Mouse (Mus musculus): ENCODE data around the gene Cep131.

The Cep131 gene

DNA sequence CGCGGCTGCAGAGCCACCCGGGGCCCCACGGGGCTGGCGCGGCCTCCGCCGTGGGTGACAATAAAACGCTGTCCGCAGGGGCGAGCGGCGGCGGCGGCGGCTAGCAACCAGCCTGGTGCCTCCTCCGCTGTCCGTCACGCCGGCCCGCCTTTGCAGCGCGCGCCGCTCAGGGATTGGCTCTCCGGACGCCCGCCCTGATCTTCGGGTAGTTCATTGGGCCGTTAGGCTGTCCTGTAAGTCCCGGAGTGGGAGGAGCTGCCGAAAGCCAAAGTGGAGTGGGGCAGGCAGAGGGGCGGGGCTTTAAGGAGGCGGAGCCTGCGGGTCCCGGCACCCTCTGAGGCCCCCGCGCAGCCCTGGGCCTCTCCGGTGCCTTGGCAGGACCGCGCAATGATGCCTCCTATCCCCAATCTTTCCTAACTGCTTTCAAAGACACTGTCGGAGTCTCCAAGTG, at the start of gene Cep131:
Gene Cep131 (minus strand): TSS at position 126 of the 451 bp plus-strand sequence.
- DNase-seq (ENCODE audit: low spot score in 2 of 2), result peak; percentile 97 to 98

DNA sequence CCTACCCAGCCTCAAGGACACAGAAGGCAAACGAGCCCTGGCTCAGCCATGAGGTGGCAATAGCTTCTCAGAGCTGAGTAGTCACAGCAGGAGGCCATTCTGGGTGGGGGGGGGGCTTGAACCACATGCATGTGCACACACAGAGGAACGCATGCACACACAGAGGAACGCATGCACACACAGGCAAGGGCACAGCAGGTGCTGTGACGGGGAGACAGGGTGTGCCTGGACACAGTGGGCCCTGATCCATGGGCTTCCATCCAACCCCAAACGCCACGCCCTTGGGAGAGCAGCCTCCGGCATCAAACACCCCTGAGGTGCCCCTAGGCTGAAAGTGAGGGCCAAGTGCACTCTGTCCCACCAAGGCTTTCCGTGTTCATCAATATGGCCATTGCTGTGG, 49.6 kb upstream of the Cep131 start:
- no peak for DNase-seq (ENCODE audit: low spot score in 2 of 2)

DNA sequence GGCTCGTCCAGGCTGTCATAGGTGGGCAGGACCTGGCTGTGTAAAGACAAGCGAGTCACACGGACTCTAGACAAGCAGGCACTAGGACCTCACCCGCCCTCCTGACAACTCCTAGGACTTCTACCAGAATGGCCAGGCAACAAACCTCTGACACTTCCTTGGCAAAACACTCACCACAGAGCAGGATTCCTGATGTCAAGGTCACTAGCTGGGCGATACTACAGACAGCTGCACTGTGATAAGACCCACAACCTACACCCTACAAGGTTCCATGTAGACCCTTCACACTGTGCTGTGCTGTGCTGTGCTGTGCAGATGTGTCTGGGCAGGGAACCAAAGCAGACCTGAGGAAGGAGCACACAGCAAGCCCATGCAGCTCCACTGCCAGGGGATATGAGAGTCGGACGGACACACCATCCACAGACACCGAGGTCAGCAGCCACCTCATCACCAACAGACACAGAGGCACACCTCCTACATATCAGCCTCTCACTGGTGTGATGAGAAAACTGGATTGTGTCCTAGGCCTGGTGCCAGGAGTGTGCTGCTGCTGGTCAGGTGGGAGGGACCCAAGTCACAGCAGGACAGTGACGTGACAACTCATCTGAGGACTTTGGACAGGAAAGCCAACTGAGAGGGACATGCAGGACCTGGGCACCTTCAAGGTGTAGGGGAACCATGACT, 48.4 kb upstream of the Cep131 start:
- DNase-seq (ENCODE audit: low spot score in 2 of 2), result no peak

DNA sequence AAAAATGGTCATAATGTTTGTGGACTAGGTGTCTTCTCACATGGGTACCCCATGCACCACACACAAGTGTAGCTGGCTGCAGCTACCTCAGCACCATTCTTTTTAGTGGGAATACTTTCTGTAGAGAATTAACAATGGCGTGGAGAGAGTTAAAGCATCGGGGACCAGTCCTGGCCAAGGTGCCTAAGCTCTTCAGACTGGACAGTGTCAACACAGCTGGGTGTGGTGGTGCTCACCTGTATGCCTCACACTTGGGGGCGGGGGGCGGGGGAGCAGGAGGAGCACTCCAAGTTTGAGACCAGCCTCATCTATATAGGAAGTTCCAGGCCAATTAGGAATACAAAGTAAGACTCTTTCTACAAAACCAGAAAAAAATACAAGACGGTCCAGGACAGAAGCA, 47.5 kb upstream of the Cep131 start:
- DNase-seq (ENCODE audit: low spot score in 2 of 2), result no peak

GRCm38 (mm10) chr11:120129281-120129680, 42.7 kb upstream of the Cep131 start:
- DNase-seq (ENCODE audit: low spot score in 2 of 2), result no peak

GRCm38 (mm10) chr11:120126845-120127244, 40.2 kb upstream of the Cep131 start:
- DNase-seq (ENCODE audit: low spot score in 2 of 2), result no peak

DNA sequence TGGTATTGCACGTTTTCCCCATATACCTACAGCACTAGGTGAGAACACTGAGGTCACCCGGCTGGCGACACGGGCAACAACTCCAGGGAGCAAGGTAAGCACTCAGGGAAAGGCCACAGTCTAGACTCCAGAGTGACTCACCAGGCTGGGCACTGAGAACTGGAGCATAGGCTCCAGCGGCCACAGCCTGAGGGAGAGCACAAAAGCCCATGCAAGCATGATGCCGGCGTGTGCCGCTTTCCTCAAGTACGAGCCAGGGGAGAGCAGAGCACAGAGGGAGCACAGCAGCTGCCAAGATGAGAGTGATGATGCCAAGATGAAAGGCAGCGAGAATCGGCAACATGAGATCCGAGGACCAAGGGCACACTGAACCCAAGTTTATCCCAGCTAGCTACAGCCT, 35.5 kb upstream of the Cep131 start:
- no peak for DNase-seq (ENCODE audit: low spot score in 2 of 2)

DNA sequence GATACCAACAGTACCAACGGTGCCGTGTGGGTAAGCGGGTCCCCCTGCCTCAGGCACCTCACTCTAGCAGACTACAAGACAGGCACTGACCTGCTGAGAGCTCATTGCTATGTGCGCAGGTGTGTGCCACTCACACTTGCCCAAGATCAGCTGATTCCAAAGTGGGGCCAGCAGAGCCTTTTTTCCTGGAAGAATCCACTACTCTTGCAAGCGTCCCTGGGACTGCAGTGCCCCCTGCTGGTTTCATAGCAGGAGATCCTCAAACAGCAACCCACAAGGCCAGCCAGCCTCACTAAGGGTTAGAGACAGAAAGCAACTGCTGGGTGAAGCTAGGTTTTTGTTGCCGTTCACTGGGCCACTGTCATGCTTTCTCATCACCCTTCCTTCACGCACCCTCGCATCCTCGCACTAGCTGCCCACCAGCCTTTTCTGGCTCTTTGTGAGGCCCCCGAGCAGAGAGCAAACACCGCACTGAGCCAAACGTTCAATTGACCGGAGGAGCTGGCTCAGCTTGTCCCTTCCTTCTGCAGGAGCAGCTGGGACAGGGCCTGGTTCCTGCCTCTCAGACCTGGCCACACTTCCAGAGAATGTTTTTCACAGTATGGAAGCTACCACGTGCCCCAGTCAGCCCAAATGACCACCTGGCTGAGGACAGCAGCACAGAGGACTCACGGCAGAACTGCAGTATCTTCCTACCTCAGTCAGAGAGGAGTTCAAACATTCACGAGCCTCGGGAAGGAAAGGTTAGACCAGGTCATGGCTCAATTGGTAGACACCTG, 34.2 kb upstream of the Cep131 start:
- peak; percentile 81 for DNase-seq (ENCODE audit: low spot score in 2 of 2)

DNA sequence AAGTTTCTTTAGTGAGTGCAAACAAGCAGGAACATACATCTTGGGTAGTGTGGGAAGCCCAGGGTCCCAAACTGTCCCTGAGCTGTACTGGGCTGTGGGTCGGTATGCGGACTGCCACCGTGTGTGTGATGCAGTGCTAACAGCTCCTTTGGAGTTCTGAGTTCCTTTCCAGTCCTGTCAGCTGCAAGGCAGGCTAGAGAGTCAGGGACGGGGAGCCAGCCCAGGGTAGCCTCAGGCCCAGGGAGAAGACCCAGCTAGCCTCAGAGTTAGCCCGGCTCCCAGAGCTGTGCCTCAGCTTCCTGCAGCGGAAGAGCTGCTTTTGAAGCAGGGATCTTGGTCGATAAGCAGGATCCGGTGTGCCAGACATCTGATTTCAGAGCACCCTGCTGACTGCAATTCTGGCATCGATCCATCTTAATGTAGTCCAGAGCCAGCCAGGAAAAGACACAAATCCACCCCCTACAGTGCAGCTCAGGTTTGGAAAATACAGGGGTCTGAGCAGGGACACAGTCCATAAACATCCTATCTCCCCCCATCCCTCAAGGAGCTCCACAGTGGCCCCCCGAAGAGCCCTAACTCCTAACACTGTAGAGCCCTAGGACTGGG, 33.4 kb upstream of the Cep131 start:
- DNase-seq (ENCODE audit: low spot score in 2 of 2), result no peak

DNA sequence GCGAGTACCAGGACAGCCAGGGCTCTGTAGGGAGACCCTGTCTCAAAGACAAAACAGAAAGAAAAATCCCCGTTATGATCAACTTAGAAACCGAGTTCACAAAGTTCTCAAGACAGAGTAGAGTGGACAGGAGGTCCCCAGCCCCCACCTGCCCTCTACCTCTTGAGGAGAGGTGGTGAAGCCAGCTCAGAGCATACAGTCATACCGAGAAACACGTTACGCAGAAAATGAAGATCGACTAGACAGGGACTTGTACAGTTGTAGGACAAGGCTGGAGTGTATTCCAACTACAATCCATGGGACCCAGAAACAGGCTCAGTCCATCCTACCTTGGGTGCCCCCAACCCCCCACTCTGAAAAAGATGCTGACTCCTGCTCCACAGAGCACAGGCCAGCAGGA, 32.5 kb upstream of the Cep131 start:
- DNase-seq (ENCODE audit: low spot score in 2 of 2), result no peak

DNA sequence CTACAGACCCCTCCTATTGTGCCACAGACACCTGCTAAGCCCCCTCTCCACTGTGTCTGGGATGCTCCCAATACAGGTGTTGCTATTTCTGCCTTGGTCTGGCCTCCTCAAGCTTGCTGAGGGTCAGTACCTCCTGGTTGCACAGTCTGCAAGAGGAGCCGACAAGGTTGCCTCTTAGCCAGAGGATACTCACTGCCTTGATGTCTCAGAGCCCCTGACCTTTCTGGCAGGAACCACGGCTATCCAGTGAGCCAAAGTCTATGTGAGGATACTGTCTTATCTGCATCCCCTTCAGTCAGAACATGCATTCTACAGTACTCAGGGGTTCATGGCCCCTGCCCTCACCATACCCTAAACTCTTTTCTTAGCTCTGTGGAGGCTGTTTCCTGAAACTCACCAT, 31.0 kb upstream of the Cep131 start:
- no peak for DNase-seq (ENCODE audit: low spot score in 2 of 2)

GRCm38 (mm10) chr11:120114488-120115215, 28.0 kb upstream of the Cep131 start:
- no peak for DNase-seq (ENCODE audit: low spot score in 2 of 2)

GRCm38 (mm10) chr11:120112136-120112535, 25.5 kb upstream of the Cep131 start:
- DNase-seq (ENCODE audit: low spot score in 2 of 2), result no peak

DNA sequence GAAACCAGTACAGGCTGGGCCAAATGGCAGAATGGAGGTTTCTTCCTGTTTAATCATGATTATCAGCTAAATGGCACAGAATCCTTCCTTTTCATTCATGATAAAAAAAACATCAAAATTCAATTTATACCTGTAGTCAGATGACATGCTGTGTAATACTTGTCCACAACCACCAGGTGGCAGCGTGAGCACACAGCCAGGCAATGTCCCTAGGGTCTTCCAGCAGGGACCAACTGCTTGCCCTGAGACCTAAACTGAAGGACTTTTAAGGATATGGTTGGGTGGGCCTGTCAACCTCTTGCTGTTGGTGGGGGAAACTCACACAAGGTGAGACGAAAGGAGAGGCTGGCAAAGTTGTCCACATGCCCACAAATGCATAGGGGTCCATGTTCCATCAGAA, 24.4 kb upstream of the Cep131 start:
- DNase-seq (ENCODE audit: low spot score in 2 of 2), result peak; percentile 40 to 47

GRCm38 (mm10) chr11:120110554-120110953, 23.9 kb upstream of the Cep131 start:
- DNase-seq (ENCODE audit: low spot score in 2 of 2), result no peak

GRCm38 (mm10) chr11:120109558-120110210, 23.1 kb upstream of the Cep131 start:
- DNase-seq (ENCODE audit: low spot score in 2 of 2), result no peak

GRCm38 (mm10) chr11:120107796-120108195, 21.2 kb upstream of the Cep131 start:
- DNase-seq (ENCODE audit: low spot score in 2 of 2), result no peak

- no peak for DNase-seq (ENCODE audit: low spot score in 2 of 2)
These were observed 20.4 kb upstream of the Cep131 start for GRCm38 (mm10) chr11:120107026-120107425.

DNA sequence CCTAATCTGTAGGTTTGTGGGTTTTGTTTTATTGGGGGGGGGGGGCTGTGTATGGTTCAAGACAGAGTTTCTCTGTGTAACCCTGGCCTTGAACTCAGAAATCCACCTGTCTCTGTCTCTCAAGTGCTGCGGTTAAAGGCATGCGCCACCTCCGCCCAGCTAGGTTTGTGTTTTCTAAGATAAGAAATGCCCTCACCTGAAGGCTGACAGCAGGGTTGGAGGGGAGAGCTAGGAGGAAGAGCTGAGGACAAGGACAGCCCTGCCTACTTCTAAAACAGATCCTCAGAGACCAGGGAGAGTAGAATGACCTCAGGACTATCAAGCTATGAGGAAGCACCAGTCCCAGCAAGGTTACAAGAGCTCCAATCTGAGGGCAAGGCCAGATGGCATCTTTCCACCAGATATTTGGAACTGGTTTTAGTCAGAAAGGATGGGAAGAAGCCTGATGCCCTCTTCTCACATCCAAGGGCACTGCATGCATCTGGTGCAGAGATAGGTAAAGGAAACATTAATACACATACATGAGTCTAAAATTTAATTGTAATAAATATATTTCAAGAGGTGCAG, 16.9 kb upstream of the Cep131 start:
- DNase-seq (ENCODE audit: low spot score in 2 of 2), result no peak

DNA sequence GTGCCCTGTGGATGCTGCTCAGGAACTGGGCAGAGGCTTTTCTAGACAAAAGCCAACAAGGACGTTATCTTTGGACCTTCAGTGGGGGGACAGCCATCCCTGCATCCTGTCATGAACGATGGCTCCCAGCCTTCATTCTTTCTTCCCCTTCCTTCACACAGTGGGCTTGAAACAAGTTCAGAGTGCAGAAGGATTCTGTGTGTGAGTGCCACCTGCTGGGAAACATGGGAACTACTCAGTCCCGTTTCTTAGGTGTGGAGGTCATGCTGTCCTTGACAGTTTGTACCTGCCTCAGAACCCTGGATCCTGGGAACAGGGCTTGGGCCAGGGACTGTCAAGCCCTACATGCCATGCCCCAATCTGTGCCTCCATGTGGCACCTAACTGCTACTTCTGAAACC, 14.4 kb upstream of the Cep131 start:
- DNase-seq (ENCODE audit: low spot score in 2 of 2), result peak; percentile 77 to 80
